Mouse (Mus musculus) lung, embryonic 14.5 days (tissue): Measurements from ENCODE around the gene Rpl10-ps3. TPM values are rescaled to one million over a fixed set of nuclear protein-coding genes. Genes with fewer than 3 reads are reported as not detected.

Experiments
- ATAC-seq: fragments of 200-750 bp; cut with Nextera tagmentation; 2 replicates; pipeline ENCODE4 v1.8.0; 2017; ENCODE audit warnings: mild to moderate bottlenecking, moderate TSS enrichment, moderate library complexity; ENCODE audit not compliant: insufficient read depth
- DNase-seq: peaks from one replicate; pipeline ENCODE4 v3.0.0-alpha.2; 2015
- H3K27ac ChIP-seq: fragments of 300-500 bp; sonication (generic); 2 replicates; pipeline ENCODE4 v1.5.1; 2014; ENCODE audit warnings: low read depth, mild to moderate bottlenecking, moderate library complexity
- H3K27me3 ChIP-seq: fragments of 300-500 bp; sonication (generic); 2 replicates; pipeline ENCODE4 v1.6.1; 2014; ENCODE audit warnings: low read length, control low read depth; ENCODE audit not compliant: insufficient read depth
- H3K36me3 ChIP-seq: fragments of 300-500 bp; sonication (generic); 2 replicates; pipeline ENCODE4 v1.6.1; 2014; ENCODE audit warnings: control low read depth; ENCODE audit not compliant: insufficient read depth
- H3K4me1 ChIP-seq: fragments of 300-500 bp; sonication (generic); 2 replicates; pipeline ENCODE4 v1.6.1; 2014; ENCODE audit warnings: antibody characterized with exemption, control low read depth; ENCODE audit not compliant: insufficient read depth
- H3K4me2 ChIP-seq: fragments of 300-500 bp; sonication (generic); 2 replicates; pipeline ENCODE4 v1.6.1; 2014; ENCODE audit warnings: mild to moderate bottlenecking
- H3K4me3 ChIP-seq: fragments of 300-500 bp; sonication (generic); 2 replicates; pipeline ENCODE4 v1.5.1; 2014; ENCODE audit warnings: low read depth, low read length
- H3K9ac ChIP-seq: fragments of 300-500 bp; sonication (generic); 2 replicates; pipeline ENCODE4 v1.6.1; 2014
- H3K9me3 ChIP-seq: fragments of 300-500 bp; sonication (generic); 2 replicates; pipeline ENCODE4 v1.6.1; 2016; ENCODE audit warnings: low read depth, low read length, control low read depth
- CTCF ChIP-seq: IDR thresholded peaks from 2 replicates; pipeline ENCODE4 v1.5.1; 2016; ENCODE audit warnings: antibody characterized with exemption, low read depth
- WGBS: fragments of 180-500 bp; shearing (Covaris S2); extraction: QIAGEN DNeasy Blood & Tissue Kit; methylation state at CpG from one replicate; pipeline ENCODE4 v1.1.7; 2014; 5-methylcytosine and 5-hydroxymethylcytosine counted together
- polyA plus RNA-seq: library from polyadenylated mRNA; unstranded; fragments of >200 nt; fragmentation: Nextera tagmentation; extraction: Ambion mirVana; gene quantifications from 2 replicates; pipeline ENCODE4 v1.2.1, GENCODE M21; 2014

Rpl10-ps3 gene
- polyA plus RNA-seq, 1 experiment from 2014 or later, result 357 TPM

DNA sequence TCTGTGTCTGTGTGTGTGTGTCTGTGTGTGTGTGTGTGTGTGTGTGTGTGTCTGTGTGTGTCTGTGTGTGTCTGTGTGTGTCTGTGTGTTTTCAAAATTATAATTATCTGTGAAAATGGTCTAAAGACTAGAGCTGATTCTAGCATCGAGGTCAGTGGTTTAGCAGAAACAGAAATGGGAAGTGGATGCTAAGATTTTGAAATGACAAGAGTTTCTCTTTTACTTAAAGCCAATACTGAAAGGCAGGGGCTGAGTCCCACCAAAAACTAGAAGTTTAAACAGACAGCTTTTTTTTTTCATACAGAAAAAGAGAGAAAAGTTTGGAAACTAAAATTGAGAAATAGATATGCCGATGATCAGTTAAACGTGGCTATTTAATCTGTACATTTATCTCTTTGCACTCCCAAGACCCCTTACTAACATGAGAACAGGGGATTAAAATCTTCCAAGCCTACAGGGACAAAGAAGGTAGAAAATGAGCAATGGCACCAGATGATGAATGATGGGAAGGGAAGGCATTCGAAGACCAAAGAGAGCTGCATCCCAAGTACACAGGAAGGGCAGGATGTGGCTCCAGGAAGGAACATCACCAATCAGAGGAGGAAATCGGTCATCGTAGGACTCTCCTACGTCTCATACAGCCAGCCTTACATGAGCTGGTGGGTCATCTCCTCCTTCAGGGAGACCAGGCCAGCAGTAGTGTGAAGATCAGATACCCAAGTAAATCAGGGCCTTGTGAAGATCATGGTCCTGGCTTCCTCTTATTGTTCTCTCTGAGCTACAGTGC is 9.0 kb downstream of the Rpl10-ps3 start:
- Histone ChIP-seq H3K27me3 (no peaks in the 10 kb centered on the region), H3K4me1 (no peaks in the 10 kb centered on the region), H3K9ac (no peak overlapping the region), H3K4me2 (no peak overlapping the region), H3K36me3 (no peaks in the 10 kb centered on the region), H3K4me3 (no peak overlapping the region), H3K9me3 (no peaks in the 10 kb centered on the region), H3K27ac (no peak overlapping the region)
- TF ChIP-seq CTCF, result no peak
- WGBS, result 69% methylated on average over 7 of the region's 7 CpGs
- ATAC-seq (no peak), DNase-seq (no peak)

GRCm38 (mm10) chr9:50333413-50333812 is 11.4 kb downstream of the Rpl10-ps3 start:
- TF ChIP-seq CTCF, result peak; percentile 80
- Histone ChIP-seq H3K27me3 (no peaks in the 10 kb centered on the region), H3K4me3 (no peak overlapping the region), H3K9me3 (no peaks in the 10 kb centered on the region), H3K4me2 (0 out of 2 replicates have a peak overlapping the region, but pooled peaks have one; percentile 5), H3K27ac (no peak overlapping the region), H3K36me3 (no peaks in the 10 kb centered on the region), H3K9ac (no peak overlapping the region), H3K4me1 (no peaks in the 10 kb centered on the region)
- ATAC-seq (peak; percentile 74; the same call in 1 of the 2 replicates), DNase-seq (peak; percentile 87)
- WGBS, result 31% methylated on average over 6 of the region's 6 CpGs

DNA sequence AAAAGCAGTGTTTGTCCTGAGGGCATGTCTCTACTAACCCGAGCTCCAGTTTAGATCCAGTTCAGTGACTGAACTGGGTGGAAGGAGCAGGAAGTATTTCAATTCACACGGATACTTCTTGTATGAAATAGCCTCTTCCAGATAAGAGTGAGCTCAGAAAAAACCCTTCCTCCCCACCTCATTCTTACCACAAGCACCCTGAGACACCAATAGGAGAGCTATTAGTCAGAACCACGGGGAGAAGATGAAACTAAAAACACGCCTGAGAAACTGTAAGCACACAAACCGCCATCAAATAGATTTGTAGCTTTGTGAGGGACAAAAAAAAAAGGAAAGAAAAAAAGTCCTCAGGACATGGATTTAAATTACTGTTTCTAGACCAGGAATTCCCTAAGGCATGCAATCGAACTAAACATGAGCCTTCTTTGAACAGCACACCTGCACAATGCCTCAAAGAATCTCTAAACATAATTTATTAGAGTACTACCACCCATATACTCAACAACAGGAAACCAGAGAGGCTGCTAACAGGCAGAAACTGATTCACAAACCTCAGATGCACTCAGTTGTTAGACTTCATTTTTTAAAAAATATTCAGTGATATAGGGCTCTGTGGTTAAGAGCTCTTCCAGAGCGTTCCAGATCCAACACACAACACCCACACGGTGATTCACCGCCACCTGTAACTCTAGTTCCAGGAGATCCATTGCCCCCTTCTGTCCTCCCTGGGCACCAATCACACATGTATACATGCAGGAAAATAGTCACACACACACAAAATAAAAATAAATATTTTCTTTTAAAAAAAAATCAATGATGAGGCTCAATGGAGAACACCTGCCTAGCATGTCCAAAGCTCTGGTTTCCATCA is 20.2 kb downstream of the Rpl10-ps3 start:
- Histone ChIP-seq H3K4me2 (no peak overlapping the region), H3K27me3 (no peaks in the 10 kb centered on the region), H3K36me3 (no peaks in the 10 kb centered on the region), H3K9ac (no peak overlapping the region), H3K27ac (no peak overlapping the region), H3K4me3 (no peak overlapping the region), H3K9me3 (no peaks in the 10 kb centered on the region), H3K4me1 (no peaks in the 10 kb centered on the region)
- WGBS, result 78% methylated on average over 9 of the region's 9 CpGs
- TF ChIP-seq CTCF, result no peak
- no peak for ATAC-seq
- DNase-seq, result no peak

DNA sequence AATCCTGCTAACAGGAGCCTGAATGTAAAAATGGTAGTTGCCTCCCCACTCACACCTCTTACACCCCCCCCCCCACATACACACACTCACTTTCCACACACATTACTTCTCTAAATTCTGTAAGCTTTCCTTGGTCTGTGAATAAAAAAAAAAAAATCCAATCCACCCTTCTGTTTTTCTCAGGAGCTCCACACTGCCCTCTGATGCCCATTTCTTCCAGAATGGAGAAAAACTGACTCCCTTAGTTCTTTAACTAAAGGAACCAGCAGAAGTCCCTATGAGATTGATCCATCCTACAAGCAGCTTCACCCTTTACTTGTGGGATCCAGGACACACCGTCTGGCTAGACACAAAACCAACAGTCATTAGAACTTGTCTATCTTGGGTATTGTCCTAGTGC is 24.0 kb downstream of the Rpl10-ps3 start:
- Histone ChIP-seq H3K9me3 (no peaks in the 10 kb centered on the region), H3K36me3 (no peaks in the 10 kb centered on the region), H3K4me1 (no peaks in the 10 kb centered on the region), H3K27ac (no peak overlapping the region), H3K4me3 (no peak overlapping the region), H3K4me2 (no peak overlapping the region), H3K9ac (no peak overlapping the region), H3K27me3 (no peaks in the 10 kb centered on the region)
- TF ChIP-seq CTCF, result peak; percentile 7; the same call in 1 of the 2 replicates
- DNase-seq (peak; percentile 13), ATAC-seq (no peak)
- 41% methylated on average over 1 of the region's 1 CpGs for WGBS

DNA sequence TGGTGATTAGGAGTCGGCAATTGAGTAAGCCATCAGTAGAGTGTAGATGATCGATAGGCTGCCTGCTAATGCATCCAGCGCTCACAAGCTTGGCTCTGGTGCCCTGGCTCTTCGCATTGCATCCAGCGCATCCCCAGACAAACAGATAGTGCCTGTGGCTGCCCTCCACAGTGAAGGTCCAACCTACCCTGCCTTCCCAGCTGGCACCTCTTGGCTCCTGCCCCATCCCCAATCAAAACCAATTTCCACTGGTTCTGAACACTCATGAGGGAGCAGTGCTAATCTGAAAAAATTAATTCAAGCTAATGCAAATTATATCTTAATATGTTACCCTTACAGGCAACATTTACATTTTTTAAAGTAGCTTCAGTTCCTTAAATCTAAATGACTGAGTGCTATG is 25.3 kb downstream of the Rpl10-ps3 start:
- Histone ChIP-seq H3K4me3 (no peak overlapping the region), H3K27me3 (no peaks in the 10 kb centered on the region), H3K36me3 (no peaks in the 10 kb centered on the region), H3K4me2 (no peak overlapping the region), H3K4me1 (no peaks in the 10 kb centered on the region), H3K27ac (no peak overlapping the region), H3K9me3 (no peaks in the 10 kb centered on the region), H3K9ac (no peak overlapping the region)
- ATAC-seq (no peak), DNase-seq (no peak)
- TF ChIP-seq CTCF, result no peak
- WGBS, result 89% methylated on average over 5 of the region's 5 CpGs

- H3K27me3 ChIP-seq, result no peaks in the 10 kb centered on the region
- no peak overlapping the region for H3K9ac ChIP-seq
- DNase-seq (no peak), ATAC-seq (no peak)
- H3K27ac ChIP-seq, result no peak overlapping the region
- 34% methylated on average over 6 of the region's 6 CpGs for WGBS
- no peaks in the 10 kb centered on the region for H3K9me3 ChIP-seq
- H3K4me3 ChIP-seq, result no peak overlapping the region
- H3K36me3 ChIP-seq, result no peaks in the 10 kb centered on the region
- H3K4me2 ChIP-seq, result no peak overlapping the region
- H3K4me1 ChIP-seq, result no peaks in the 10 kb centered on the region
- no peak for TF ChIP-seq CTCF
Measured at GRCm38 (mm10) chr9:50317299-50317698, 27.5 kb downstream of the Rpl10-ps3 start.

DNA sequence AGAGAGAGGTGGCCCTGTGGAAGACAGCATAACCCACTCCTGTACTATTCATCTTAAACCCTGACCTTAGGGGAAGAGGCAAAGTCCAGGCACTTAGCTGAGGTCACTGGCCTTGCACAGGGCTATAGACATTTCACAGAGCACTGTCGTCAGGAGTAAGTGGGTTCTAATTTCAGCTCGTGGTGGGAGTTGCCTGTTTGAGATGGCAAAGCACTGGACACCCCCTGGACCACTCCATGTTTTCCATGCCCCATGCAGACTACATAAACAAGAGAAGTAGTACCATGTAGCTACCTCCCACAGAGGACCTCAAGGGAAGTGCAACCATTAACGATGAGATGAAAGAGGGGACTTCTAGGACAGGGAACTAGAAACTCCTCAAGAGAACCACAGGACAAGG is 29.1 kb downstream of the Rpl10-ps3 start:
- H3K27me3 ChIP-seq, result no peaks in the 10 kb centered on the region
- no peak overlapping the region for H3K27ac ChIP-seq
- TF ChIP-seq CTCF, result no peak
- no peak overlapping the region for H3K4me3 ChIP-seq
- H3K4me2 ChIP-seq, result no peak overlapping the region
- no peaks in the 10 kb centered on the region for H3K4me1 ChIP-seq
- H3K9me3 ChIP-seq, result no peaks in the 10 kb centered on the region
- 35% methylated on average over 3 of the region's 3 CpGs for WGBS
- no peaks in the 10 kb centered on the region for H3K36me3 ChIP-seq
- DNase-seq (no peak), ATAC-seq (no peak)
- no peak overlapping the region for H3K9ac ChIP-seq
